Mouse (Mus musculus) midbrain, embryonic 16.5 days (tissue): ENCODE results near the gene Myl10. TPM values are rescaled to one million over a fixed set of nuclear protein-coding genes. Genes with fewer than 3 reads are reported as not detected.
"Not testable (repeated sequence)": the region's sequence is repeated elsewhere in the genome, so short reads cannot be mapped to it uniquely, and the experiment has no call there.

Experiments used
- ATAC-seq: fragments of 200-750 bp; cut with Nextera tagmentation; 2 replicates; pipeline ENCODE4 v1.8.0; 2017; ENCODE audit warnings: moderate TSS enrichment
- H3K27ac ChIP-seq: fragments of 300-500 bp; sonication (generic); 2 replicates; pipeline ENCODE4 v1.5.1; 2014; ENCODE audit warnings: mild to moderate bottlenecking, low read length, mixed read lengths
- H3K27me3 ChIP-seq: fragments of 300-500 bp; sonication (generic); 2 replicates; pipeline ENCODE4 v1.6.1; 2014; ENCODE audit warnings: low read depth, low read length, mixed read lengths; ENCODE audit not compliant: control insufficient read depth, insufficient read depth
- H3K36me3 ChIP-seq: fragments of 300-500 bp; sonication (generic); 2 replicates; pipeline ENCODE4 v1.6.1; 2014; ENCODE audit warnings: mild to moderate bottlenecking, low read length, moderate library complexity, mixed read lengths; ENCODE audit not compliant: control insufficient read depth, insufficient read depth
- H3K4me1 ChIP-seq: fragments of 300-500 bp; sonication (generic); 2 replicates; pipeline ENCODE4 v1.6.1; 2014; ENCODE audit warnings: mild to moderate bottlenecking, low read length, mixed read lengths; ENCODE audit not compliant: control insufficient read depth, insufficient read depth
- H3K4me2 ChIP-seq: fragments of 300-500 bp; sonication (generic); 2 replicates; pipeline ENCODE4 v1.6.1; 2014; ENCODE audit warnings: mild to moderate bottlenecking, low read length, mixed read lengths
- H3K4me3 ChIP-seq: fragments of 300-500 bp; sonication (generic); 2 replicates; pipeline ENCODE4 v1.5.1; 2014; ENCODE audit warnings: low read depth, mild to moderate bottlenecking, low read length, moderate library complexity, mixed read lengths
- H3K9ac ChIP-seq: fragments of 300-500 bp; sonication (generic); 2 replicates; pipeline ENCODE4 v1.6.1; 2014; ENCODE audit warnings: low read depth, low read length, mixed read lengths
- H3K9me3 ChIP-seq: fragments of 300-500 bp; sonication (generic); replicated peaks from 2 replicates; pipeline ENCODE4 v1.6.1; 2014; ENCODE audit warnings: mild to moderate bottlenecking, low read length, mixed read lengths; ENCODE audit not compliant: control insufficient read depth, poor library complexity, severe bottlenecking
- WGBS: fragments of 180-500 bp; shearing (Covaris S2); extraction: QIAGEN DNeasy Blood & Tissue Kit; methylation state at CpG from one replicate; pipeline ENCODE4 v1.1.7; 2014; 5-methylcytosine and 5-hydroxymethylcytosine counted together
- polyA plus RNA-seq: library from polyadenylated mRNA; unstranded; fragments of >200 nt; fragmentation: Nextera tagmentation; extraction: Ambion mirVana; gene quantifications from 2 replicates; pipeline ENCODE4 v1.2.1, GENCODE M21; 2015

Myl10 gene
- not detected in 2 replicates for polyA plus RNA-seq

GRCm38 (mm10) chr5:136692784-136693183 lies at the start of gene Myl10:
Gene Myl10, plus strand, starts transcription at chr5:136693146.
- WGBS: 87% methylated on average over 4 of the region's 4 CpGs
- no peak for ATAC-seq

GRCm38 (mm10) chr5:136646731-136647328 lies 46.1 kb upstream of the Myl10 start:
- ATAC-seq: no peak
- no peaks in the 10 kb centered on the region for H3K9me3 ChIP-seq
- WGBS: 88% methylated on average over 4 of the region's 4 CpGs

More at GRCm38 (mm10) chr5:136692784-136693183, at the start of gene Myl10:
- Histone ChIP-seq H3K9me3 (no peaks in the 10 kb centered on the region), H3K27me3 (no peaks in the 10 kb centered on the region), H3K4me1 (no peaks in the 10 kb centered on the region), H3K36me3 (no peaks in the 10 kb centered on the region), H3K27ac (no peak within 1 kb of the TSS), H3K4me2 (no peak within 1 kb of the TSS), H3K9ac (no peak within 1 kb of the TSS), H3K4me3 (no peak within 1 kb of the TSS)

GRCm38 (mm10) chr5:136649071-136649470 lies 43.9 kb upstream of the Myl10 start:
- H3K4me1 ChIP-seq: no peaks in the 10 kb centered on the region
- no peaks in the 10 kb centered on the region for H3K9me3 ChIP-seq
- no peak overlapping the region for H3K4me2 ChIP-seq
- no peak overlapping the region for H3K4me3 ChIP-seq
- no peak for ATAC-seq
- H3K27me3 ChIP-seq: no peaks in the 10 kb centered on the region; the same call in 1 of the 2 replicates
- no peak overlapping the region for H3K27ac ChIP-seq
- no peaks in the 10 kb centered on the region for H3K36me3 ChIP-seq
- H3K9ac ChIP-seq: no peak overlapping the region
- 39% methylated on average over 5 of the region's 5 CpGs for WGBS

More at GRCm38 (mm10) chr5:136646731-136647328, 46.1 kb upstream of the Myl10 start:
- no peaks in the 10 kb centered on the region for H3K4me1 ChIP-seq
- no peak overlapping the region for H3K9ac ChIP-seq
- H3K36me3 ChIP-seq: no peaks in the 10 kb centered on the region
- H3K27me3 ChIP-seq: no peaks in the 10 kb centered on the region
- H3K4me2 ChIP-seq: no peak overlapping the region
- H3K4me3 ChIP-seq: no peak overlapping the region
- H3K27ac ChIP-seq: no peak overlapping the region

GRCm38 (mm10) chr5:136649655-136650054 lies 43.3 kb upstream of the Myl10 start:
- Histone ChIP-seq H3K9me3 (no peaks in the 10 kb centered on the region), H3K36me3 (no peaks in the 10 kb centered on the region), H3K27ac (no peak overlapping the region), H3K4me2 (no peak overlapping the region), H3K9ac (no peak overlapping the region), H3K4me1 (no peaks in the 10 kb centered on the region), H3K27me3 (no peaks in the 10 kb centered on the region; the same call in 1 of the 2 replicates), H3K4me3 (no peak overlapping the region)
- WGBS: 91% methylated on average over 5 of the region's 5 CpGs
- ATAC-seq: no peak

GRCm38 (mm10) chr5:136654481-136654880 lies 38.5 kb upstream of the Myl10 start:
- no peak overlapping the region for H3K4me3 ChIP-seq
- H3K9me3 ChIP-seq: no peaks in the 10 kb centered on the region
- H3K4me1 ChIP-seq: no peaks in the 10 kb centered on the region
- ATAC-seq: no peak
- H3K36me3 ChIP-seq: no peaks in the 10 kb centered on the region
- H3K27me3 ChIP-seq: no peaks in the 10 kb centered on the region; the same call in 1 of the 2 replicates
- H3K27ac ChIP-seq: no peak overlapping the region
- H3K9ac ChIP-seq: no peak overlapping the region
- H3K4me2 ChIP-seq: no peak overlapping the region

GRCm38 (mm10) chr5:136656830-136657395 lies 36.0 kb upstream of the Myl10 start:
- H3K4me2 ChIP-seq: no peak overlapping the region
- no peak overlapping the region for H3K9ac ChIP-seq
- no peak overlapping the region for H3K27ac ChIP-seq
- 81% methylated on average over 10 of the region's 10 CpGs for WGBS
- H3K9me3 ChIP-seq: no peaks in the 10 kb centered on the region
- H3K36me3 ChIP-seq: no peaks in the 10 kb centered on the region
- H3K4me3 ChIP-seq: no peak overlapping the region
- no peaks in the 10 kb centered on the region; the same call in 1 of the 2 replicates for H3K27me3 ChIP-seq
- no peaks in the 10 kb centered on the region for H3K4me1 ChIP-seq
- ATAC-seq: no peak

GRCm38 (mm10) chr5:136660721-136661120 lies 32.2 kb upstream of the Myl10 start:
- H3K27me3 ChIP-seq, H3K4me2 ChIP-seq, H3K4me1 ChIP-seq, H3K27ac ChIP-seq, H3K9ac ChIP-seq, H3K9me3 ChIP-seq, H3K36me3 ChIP-seq, H3K4me3 ChIP-seq, ATAC-seq: not testable (repeated sequence)
- WGBS: 65% methylated on average over 5 of the region's 5 CpGs

GRCm38 (mm10) chr5:136662281-136662680 lies 30.7 kb upstream of the Myl10 start:
- Histone ChIP-seq H3K36me3 (no peaks in the 10 kb centered on the region), H3K4me1 (no peaks in the 10 kb centered on the region), H3K4me2 (no peak overlapping the region), H3K9ac (no peak overlapping the region), H3K9me3 (no peaks in the 10 kb centered on the region), H3K27me3 (no peaks in the 10 kb centered on the region), H3K27ac (no peak overlapping the region), H3K4me3 (no peak overlapping the region)
- WGBS: 82% methylated on average over 10 of the region's 10 CpGs
- no peak for ATAC-seq

GRCm38 (mm10) chr5:136662822-136663221 lies 30.1 kb upstream of the Myl10 start:
- no peaks in the 10 kb centered on the region for H3K4me1 ChIP-seq
- no peaks in the 10 kb centered on the region for H3K27me3 ChIP-seq
- H3K4me2 ChIP-seq: no peak overlapping the region
- H3K9ac ChIP-seq: no peak overlapping the region
- H3K36me3 ChIP-seq: no peaks in the 10 kb centered on the region
- no peaks in the 10 kb centered on the region for H3K9me3 ChIP-seq
- ATAC-seq: no peak
- 77% methylated on average over 1 of the region's 1 CpGs for WGBS
- no peak overlapping the region for H3K4me3 ChIP-seq
- H3K27ac ChIP-seq: no peak overlapping the region
